Mouse (Mus musculus) forelimb bud, embryonic 11.5 days (tissue): ENCODE data around the gene Tpx2.

ENCODE experiments used
- DNase-seq: peaks from one replicate; pipeline ENCODE4 v3.0.0-alpha.2; 2012; ENCODE audit warnings: low read depth, low spot score

Tpx2 gene

DNA sequence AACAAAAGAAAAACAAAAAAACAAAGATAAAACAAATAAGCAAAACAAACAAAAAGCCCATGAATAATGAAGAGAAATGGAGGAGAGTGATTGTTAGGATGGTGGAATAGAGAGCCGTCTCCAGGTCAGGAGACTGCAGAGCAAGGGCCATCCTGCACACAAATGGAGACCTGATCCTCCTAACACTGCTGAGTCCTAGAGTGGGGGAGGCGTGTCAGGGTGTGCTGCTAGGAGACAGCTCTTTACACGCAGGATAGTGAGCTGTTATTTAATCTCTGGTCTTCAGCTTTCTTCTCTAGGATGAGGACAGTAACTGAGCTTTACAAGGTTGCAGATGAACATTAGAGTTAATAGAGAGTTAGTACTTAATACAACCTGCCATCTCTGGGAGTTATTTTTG lies 14.9 kb downstream of the Tpx2 start:
- DNase-seq = no peak

DNA sequence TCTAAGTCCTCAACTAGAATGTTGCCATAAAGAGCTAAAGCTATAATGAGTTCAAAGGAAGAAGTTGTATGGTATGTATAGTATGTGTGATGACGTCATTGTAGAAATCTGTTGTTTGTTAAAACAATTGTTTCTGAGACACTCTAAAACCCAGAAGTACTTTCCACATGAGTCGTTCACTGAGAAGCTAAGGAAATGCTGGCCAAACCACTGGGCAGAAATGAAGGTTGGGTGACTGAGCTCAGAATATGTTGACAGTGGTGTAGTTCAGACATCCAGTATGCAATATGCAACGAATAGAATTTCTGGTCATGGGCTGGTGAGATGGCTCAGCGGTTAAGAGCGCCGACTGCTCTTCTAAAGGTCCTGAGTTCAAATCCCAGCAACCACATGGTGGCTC lies 15.6 kb downstream of the Tpx2 start:
- DNase-seq = no peak

DNA sequence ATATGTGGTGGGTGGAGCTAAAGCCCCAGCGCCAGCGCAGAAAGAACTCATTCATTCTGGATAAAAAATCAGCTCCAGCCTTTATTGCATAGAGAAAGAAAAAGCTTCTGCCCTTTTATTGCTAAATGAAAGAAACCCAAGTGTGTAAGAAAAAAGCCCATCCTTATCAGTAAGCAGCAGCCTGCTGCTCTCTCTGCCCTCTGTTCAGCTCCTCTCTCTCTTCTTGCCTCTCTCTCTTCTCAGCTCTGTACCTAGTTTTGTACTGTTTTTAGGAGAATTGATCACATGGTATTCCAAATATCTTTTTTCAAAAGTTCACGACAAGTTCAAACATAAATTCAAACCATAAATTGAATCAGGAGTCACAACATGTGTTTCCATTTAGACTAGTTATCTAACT lies 30.5 kb downstream of the Tpx2 start:
- DNase-seq = no peak

DNA sequence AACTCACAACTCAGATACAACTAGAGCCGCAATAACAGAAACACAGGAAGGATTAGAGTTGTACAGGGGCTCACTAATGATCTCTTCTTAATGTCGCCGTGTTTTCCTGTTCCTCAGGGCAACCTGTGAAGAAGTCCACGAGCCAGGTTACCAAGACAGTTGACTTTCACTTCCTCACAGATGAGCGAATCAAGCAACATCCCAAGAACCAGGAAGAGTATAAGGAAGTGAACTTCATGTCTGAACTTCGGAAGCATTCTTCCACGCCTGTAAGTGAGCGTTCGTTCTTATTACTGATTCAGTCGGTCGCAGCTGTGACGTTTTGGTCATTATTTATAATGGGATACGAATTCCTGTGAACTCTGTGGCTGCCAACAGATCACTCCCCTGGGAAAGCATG lies 33.1 kb downstream of the Tpx2 start:
- no peak for DNase-seq

DNA sequence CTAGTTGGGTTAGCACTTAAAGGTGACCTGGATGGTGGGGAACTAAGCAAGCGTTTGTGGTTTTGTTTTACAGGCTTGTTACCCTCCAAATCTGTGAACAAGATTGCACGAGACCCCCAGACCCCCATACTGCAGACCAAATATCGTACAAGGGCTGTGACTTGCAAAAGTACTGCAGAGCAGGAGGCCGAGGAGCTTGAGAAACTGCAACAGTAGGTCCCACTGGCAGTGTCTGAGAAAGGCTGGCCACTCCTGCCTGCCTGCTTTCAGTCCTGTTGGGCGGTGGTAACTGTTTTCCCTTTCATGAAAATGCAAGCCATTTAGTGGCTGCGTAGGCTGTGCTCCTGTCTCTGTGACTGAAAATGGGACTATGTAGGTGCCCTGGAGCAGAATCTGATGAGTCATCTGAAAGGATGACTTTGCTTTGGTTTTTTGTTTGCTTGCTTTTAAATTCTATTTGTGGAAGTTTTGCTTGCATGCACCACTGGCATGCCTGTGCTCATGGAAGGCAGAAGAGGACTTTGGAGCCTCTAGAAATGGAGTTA lies 36.4 kb downstream of the Tpx2 start:
- no peak for DNase-seq

DNA sequence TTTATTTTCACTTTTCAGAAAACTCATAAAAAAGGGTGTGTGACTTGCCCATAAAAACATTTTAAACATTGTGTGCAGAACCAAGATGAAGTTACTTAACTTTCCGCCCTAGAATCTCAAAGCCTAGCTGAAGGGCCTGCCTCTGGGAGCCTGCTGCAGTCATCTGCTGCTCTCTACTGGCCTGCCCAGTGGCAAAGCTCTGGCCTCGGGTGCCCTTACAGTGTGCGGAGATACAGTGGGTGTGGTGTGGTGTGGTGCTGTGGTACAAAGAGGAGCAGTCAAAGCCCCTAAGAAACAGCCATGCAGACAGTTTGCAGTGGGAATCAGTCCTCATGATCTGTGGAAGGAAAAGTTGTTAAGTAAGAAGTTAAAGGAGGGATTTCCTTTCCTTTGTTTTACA lies 39.5 kb downstream of the Tpx2 start:
- DNase-seq = no peak

DNA sequence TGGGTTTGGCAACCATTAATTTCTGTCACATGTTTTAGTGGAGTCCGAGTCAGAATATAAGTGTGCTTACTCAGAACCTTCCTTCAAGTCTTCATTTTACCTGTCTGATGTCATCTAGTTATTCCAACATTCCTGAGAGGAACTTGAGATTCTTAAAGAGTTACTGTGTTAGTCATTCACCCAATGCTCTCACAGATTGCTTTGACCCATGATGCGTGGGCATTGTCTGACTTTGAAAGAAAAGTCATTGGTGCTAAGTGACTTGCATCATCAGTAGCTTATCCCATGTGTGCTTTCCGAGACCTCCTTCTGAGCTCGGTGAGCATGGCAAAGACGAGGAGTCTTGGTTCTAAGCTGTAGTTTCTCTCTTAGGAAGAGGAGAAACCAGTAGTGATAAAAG lies 41.0 kb downstream of the Tpx2 start:
- no peak for DNase-seq

DNA sequence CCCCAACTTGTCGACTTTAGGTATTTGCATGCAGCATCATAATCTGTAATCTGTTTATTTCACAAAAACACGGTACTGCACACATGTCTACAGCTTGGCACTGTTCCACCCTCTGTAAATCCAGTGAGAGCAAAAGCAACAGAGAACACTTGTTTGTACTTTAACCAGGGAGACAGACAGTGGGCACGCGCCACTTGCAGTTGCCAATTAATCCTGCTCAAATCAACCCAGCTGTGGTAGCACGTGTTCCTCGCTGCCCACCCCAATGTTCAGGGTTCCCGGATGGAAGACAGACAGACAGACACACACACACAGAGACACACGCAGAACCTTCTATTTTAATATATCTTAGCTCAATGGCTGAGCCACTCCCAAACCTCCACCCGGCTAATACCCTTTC lies 48.1 kb downstream of the Tpx2 start:
- no peak for DNase-seq

DNA sequence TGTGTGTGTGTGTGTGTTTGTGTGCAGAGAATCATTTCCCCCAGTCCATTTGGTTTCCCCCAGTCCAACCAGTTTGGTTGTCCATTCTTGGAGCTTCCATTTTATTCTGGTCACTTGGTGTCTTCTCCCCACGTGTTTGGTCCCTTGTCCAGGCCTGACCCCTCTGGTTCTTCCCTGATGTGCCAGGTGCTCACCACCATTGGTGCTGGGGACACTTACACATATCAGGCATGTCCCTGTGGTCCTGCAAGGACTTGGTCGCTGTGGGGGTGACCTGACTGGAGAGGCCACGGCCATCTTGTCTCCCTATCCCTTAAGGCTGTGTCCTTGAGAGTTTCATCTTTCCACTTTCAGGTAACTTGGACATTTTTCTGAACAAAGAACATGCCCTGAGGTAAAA lies 49.2 kb downstream of the Tpx2 start:
- no peak for DNase-seq

DNA sequence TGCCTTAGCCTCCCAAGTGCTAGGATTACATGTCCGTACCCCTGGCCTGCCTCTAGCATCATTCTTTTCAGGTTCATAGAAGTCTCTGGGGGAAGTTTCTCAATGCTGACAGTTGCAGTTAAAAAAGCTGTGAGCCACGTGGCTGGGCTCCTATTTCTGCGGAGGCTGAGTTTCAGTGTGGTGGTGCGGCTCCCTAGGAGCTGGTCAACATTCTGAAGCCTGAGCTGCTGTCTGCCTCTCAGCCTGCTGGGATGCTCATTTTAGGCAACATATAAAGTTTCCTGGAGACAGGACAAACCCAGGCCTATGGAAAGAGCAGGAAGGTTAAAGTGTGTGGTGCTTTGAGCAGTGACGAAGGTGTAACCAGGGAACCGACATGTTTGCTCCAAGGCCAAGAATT lies 51.2 kb downstream of the Tpx2 start:
- DNase-seq = no peak

DNA sequence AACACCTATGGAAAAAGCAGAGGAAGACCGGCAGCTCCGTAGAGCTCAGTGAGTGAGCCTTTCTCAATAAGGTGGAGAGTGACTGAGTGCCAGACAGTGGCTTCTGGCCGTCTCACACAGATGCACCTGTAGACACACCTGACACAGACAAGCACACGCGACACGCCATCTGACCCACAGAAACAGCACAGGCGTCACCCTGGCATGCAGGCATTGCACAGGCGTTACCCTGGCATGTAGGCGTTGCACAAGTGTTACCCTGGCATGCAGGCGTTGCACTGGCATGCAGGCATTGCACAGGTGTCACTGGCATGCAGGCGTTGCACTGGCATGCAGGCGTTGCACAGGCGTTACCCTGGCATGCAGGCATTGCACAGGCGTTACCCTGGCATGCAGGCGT lies 53.5 kb downstream of the Tpx2 start:
- no peak for DNase-seq

DNA sequence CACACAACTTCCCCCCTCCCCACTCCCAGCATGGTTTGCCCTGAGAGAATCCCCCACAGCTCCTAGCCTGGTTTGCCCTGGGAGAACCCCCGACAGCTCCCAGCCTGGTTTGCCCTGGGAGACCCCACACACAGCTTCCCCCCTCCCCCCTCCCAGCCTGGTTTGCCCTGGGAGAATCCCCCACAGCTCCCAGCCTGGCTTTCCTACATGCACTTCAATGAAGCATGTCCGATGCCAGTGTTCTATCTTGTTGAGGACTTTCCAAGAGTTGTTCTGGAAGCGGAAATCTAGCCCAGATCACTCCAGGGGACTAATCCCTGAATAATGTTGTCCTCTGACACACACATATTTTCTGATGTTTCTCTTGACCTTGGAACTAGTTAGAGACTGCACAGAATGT lies 54.9 kb downstream of the Tpx2 start:
- DNase-seq = no peak

DNA sequence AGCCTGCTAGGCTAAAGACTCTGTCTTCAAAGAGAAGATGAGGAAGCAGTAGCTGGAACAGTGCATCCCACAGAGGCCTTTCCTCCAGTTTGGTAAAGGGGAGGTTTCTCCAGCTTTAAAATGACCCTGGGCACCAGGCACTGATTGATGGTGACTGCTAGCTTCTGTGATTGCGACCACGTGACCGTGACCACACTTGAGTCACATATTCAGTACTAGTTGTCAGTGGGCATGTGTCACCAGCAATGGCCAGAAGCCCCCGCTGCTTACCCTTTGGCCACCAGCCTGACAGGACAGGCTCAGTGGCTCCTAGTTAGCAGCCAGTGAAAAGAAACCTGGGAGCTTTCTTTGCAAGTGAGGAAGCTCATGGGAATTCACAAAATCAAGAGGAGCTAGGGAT lies 55.8 kb downstream of the Tpx2 start:
- no peak for DNase-seq

DNA sequence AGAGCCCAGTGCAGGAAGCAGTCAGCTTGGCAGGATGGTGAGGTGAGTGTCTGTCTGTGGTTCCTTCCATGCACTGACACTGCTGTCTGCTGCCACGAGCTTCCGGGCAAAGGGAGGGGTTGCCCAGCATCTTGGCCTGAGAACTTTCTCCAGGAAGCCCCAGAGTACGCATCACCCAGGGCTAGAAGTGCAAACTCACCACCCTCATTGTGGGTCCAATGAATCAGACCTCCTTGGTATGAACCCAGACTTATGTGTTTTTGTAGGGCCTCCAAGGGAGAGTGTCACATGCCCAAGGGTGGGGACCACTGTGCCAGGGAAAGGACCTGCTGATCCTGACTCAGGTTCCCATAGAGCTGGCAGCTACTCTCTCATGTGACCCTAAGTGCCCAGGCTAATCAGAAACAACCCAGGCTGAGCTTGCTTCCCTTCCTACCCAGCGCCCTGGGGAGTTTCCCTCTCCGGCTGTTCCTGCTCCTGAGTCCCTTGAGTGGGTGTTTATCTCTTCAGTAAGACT lies 56.4 kb downstream of the Tpx2 start:
- DNase-seq = no peak

DNA sequence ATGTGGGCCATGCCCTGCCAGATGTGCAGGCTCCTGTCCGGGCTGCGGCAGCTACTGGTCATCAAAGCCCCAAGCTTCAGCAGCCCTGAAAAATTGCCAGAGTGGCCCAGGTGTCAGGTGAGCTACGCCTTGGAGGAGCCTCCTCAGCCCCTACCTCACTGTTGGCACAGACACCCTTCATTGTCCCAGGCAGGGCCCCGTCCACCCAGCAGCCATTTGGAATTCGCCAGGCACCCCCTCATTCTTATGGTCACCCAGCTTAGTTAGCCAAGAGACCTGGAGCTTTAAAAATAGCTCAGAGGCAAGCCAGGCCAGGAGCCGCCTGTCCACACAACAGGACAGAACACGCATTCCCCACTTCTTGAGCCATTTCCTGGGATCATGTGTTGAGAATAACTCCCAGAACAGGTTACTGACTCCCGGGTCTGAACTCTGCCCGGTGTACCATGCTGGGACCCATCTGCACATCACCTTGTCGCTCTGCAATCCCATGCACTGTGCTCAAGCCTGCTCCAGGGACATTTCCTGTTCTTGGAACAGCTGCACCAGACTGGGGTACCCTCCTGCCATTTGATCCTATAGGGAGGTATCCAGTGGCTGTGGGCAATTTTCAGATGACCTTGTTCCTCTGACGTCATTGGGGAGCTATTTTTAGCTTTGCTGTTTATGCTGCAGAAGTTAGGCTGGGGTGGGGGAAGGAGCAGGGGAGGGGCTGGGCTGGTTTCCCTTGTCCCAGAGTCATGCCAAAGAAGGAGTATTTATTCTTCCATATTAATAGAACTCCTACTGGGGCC lies 57.5 kb downstream of the Tpx2 start:
- DNase-seq = peak; percentile 64

DNA sequence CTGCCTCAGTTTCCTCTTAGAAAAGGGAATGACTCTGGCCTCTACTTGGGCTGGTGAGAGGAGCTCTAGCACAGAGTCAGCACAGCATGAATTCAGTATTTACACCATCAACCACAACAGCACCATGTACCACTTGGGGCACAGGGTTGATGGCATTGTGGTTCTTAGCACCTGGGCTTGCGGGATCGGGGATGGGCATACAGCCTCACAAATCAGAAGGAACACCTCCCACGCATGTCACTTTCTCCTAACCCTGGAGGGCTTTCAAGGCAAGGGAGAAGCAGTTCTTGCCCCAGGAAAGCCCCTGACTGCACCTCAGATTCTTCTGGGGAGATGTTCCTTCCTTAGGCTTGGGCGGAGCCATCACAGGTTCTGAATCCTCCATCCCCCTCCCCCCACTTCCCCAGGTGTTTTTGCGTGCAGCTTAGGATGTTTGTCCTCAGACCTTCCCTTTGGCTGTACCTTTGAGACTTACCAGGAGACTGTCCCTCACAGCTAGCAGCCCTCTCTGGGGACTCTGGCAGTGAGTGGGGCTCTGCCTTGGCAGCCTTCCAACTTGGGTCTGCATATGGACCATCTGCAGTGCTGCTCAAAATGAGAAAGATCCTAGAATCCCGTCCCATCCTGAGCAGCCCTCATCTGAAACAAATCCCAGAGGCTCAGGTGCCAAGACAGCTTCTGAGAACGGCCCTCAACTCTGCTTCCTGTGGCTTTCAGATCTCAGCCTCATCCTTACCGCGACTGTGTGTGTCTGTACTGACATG lies 58.7 kb downstream of the Tpx2 start:
- DNase-seq = no peak

DNA sequence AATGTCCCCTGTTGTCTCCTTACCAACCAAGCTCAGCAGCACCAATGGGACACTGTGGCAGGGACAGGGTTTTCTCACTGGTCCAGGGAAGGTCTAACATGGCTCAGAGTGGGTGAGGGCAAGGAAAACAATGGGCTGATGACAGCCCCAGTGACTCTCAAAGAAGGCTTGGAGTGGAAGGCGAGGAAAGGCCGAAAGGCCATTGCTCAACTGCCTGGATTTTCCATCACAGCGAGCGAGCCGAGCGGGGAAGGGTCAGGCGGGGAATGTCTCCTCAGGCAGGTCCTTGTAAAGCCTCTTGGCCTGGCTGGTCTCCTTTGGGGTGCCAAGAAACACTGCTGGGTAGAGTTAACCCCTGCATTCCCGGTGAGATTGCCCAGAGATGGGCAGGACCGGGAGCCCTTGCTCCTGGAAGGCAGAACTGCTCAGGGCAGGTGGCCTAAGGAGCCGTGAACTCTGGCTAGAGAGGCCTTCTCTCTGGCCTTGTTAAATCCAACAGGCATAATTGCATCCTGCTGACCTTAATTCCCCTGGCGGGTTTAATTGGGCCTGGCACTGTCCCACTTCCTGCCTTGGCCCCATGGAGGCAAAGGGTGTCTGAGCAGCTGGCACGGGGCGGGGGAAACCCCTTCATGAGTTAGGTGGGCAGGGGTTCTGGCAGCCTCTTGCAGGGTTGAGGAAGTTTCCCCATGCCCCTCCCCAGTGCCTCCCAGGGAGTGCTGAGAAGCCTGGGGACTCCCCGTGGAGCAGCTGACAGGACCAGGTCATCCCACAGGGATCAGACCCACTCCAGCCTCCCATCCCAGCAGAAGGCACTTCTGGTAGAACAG lies 59.6 kb downstream of the Tpx2 start:
- DNase-seq = no peak

DNA sequence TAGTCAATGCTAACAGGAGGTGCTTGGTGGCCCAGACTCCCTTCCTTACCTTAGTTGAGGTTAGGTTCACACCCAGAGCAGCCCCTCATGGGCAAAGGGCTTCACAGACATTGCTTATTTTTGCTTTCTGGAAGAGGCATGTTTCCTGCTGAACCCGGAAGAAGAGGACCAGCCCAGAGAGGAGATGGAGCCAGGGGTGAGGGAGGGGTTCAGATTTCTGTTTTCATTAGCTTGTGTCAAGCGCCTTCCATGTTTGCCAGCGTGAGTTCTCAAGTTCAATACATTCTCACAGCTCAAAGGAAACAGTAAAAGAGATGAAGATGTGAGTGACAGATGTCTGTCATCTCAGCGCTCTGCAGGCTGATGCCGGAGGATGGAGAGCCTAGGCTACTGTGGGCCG lies 62.1 kb downstream of the Tpx2 start:
- no peak for DNase-seq

DNA sequence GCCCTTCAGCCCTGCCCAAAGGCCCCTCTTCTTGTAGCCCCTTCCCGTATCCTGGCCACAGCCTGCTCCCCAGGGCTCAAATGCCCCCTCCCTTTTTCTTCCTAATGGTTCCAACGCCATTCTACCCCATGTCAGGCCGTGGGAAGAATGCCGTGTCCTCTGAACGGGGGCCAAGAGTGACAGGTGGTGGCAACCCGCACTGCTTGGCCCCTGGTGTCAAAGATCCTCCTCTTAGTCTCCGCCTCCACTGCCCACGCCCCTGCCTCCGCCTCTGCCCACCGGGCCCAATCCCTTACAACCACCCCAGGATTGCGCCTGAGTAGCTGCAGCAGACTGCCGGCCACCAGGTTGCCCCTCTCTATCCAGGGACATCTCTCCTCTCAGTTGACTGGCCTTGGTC lies 63.3 kb downstream of the Tpx2 start, which contains the start of gene Mylk2:
TSS of gene Mylk2 (plus strand) at position 322 of the 400 bp plus-strand sequence.
- DNase-seq = no peak

DNA sequence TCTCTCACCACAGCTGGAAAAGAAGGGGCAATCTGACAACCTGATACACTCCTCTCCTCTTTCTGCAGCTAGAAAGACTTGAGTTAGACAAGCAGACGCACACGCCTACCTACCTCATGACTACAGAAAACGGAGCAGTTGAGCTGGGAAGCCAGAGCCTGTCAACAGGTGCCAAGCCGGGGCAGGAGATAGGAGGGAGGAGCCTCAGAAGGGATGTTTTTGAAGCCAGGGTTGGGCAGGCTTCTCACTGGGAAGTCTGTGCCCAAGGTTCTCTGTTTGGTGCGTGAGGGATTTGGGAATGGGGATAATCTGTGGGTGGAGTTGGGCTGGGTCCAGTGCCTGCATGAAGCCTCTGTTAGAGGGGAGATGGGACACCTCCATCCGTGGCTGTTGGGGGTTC lies 63.7 kb downstream of the Tpx2 start:
- DNase-seq = no peak

DNA sequence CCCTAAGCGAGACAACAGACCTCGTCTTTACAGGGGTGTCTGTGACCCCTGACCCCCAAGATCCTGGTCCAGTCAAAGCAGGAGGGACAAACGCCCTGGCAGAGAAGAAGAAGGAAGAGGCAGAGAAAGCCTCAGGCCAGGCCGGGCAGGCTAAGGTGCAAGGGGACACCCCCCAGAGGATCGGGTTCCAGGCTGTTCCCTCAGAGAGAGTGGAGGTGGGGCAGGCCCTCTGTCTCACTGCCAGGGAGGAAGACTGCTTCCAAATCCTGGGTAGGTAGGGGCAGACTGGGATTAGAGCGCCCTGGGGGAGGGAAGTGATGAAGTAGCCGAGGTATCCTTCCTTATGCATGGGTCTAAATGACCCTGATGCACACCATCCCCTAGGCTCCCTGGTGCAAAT lies 65.7 kb downstream of the Tpx2 start:
- no peak for DNase-seq
